Mouse (Mus musculus): ENCODE measurements around the gene Nckap1l.

GRCm38 (mm10) chr15:103530372-103530771, 76.8 kb downstream of the Nckap1l start:
- no peak for TF ChIP-seq POU5F1 (IDR thresholded peaks at IDR 0.05; ENCODE audit: borderline replicate concordance, low read length)
- TF ChIP-seq CTCF (conservative IDR thresholded peaks at IDR 0.05; ENCODE audit: low read length) = peak; percentile 97

All from E14TG2a.4 (cell line).